ENCODE assay signal across 26 mouse cellular contexts in genomic region chr7:109207811-109208210, GRCm38 (mm10). TPM values are rescaled to one million over a fixed set of nuclear protein-coding genes. Genes with fewer than 3 reads are reported as not detected.
"Had no signal": no experiment of that assay in that cellular context is flagged by ENCODE, and none has a peak within 500 bp of the region (broad histone marks: within the 10 kb centered on the region; RNA-seq: fewer than 3 reads in every experiment).

No protein-coding gene starts in this region.

- H3K4me1 ChIP-seq: heart, embryonic 10.5 days; heart, embryonic 12.5 days; hindbrain, embryonic 12.5 days; intestine, embryonic 15.5 days; limb, embryonic 15.5 days; liver, embryonic 12.5 days had no signal

- DNase-seq: gastrocnemius, adult 2 months; gastrocnemius, postnatal 10 days; gastrocnemius, postnatal 25 days; heart, postnatal 10 days; heart, postnatal 4 days; kidney, adult 18-20 months; kidney, adult 8-10 months; kidney, postnatal 14 days; kidney, postnatal 36 days; layer of hippocampus, adult 9-11 months; layer of hippocampus, postnatal 36 days; left cerebral cortex, postnatal 4 days had no signal

- H3K9ac ChIP-seq: heart, embryonic 12.5 days; hindbrain, embryonic 12.5 days; intestine, embryonic 15.5 days; limb, embryonic 13.5 days; limb, embryonic 15.5 days; liver, embryonic 12.5 days; liver, embryonic 14.5 days had no signal

- H3K36me3 ChIP-seq: heart, embryonic 10.5 days; heart, embryonic 12.5 days; hindbrain, embryonic 10.5 days; hindbrain, embryonic 12.5 days; intestine, embryonic 15.5 days; limb, embryonic 13.5 days; limb, embryonic 15.5 days; liver, embryonic 12.5 days had no signal

- ATAC-seq: hindbrain, embryonic 16.5 days; inflammation-experienced regulatory T-cells, adult 6 months; intestine, embryonic 15.5 days; intestine, postnatal 0 days; liver, embryonic 12.5 days had no signal

- H3K4me3 ChIP-seq: gastrocnemius, adult 2 months; heart, embryonic 10.5 days; heart, embryonic 12.5 days; hindbrain, embryonic 10.5 days; hindbrain, embryonic 12.5 days; intestine, embryonic 15.5 days; limb, embryonic 13.5 days; limb, embryonic 15.5 days; liver, embryonic 12.5 days had no signal

- H3K9me3 ChIP-seq: heart, embryonic 10.5 days; heart, embryonic 12.5 days; hindbrain, embryonic 10.5 days; hindbrain, embryonic 12.5 days; intestine, embryonic 15.5 days; limb, embryonic 13.5 days; limb, embryonic 15.5 days; liver, embryonic 12.5 days had no signal

- H3K27ac ChIP-seq: gastrocnemius, adult 2 months; heart, embryonic 10.5 days; hindbrain, embryonic 10.5 days; hindbrain, embryonic 12.5 days; intestine, embryonic 15.5 days; kidney, postnatal 0 days; limb, embryonic 13.5 days; limb, embryonic 15.5 days; liver, embryonic 12.5 days; liver, embryonic 14.5 days had no signal

- H3K4me2 ChIP-seq: heart, embryonic 12.5 days; hindbrain, embryonic 12.5 days; intestine, embryonic 15.5 days; limb, embryonic 13.5 days; limb, embryonic 15.5 days; liver, embryonic 12.5 days had no signal

- H3K27me3 ChIP-seq: heart, embryonic 12.5 days; hindbrain, embryonic 12.5 days; intestine, embryonic 15.5 days; limb, embryonic 13.5 days; limb, embryonic 15.5 days; liver, embryonic 12.5 days had no signal

RNA-seq across cellular contexts. Expression of gene Lmo1, which starts 32.8 kb away (rescaled TPM):
- polyA plus RNA-seq: inflammation-experienced regulatory T-cells, adult 6 months; liver, adult 2 months had no signal
